Mouse (Mus musculus) erythroblast, embryonic 14.5 days (primary cell): ENCODE measurements around the gene Fam178b.

ENCODE experiments used
- GATA1 ChIP-seq: IDR thresholded peaks from 2 replicates; pipeline ENCODE4 v1.6.1; 2012; ENCODE audit warnings: low read length, inconsistent platforms, mixed read lengths
- TAL1 ChIP-seq: IDR thresholded peaks from 3 replicates; pipeline ENCODE4 v1.6.1; 2012; ENCODE audit warnings: low read length, inconsistent platforms, mixed read lengths

DNA sequence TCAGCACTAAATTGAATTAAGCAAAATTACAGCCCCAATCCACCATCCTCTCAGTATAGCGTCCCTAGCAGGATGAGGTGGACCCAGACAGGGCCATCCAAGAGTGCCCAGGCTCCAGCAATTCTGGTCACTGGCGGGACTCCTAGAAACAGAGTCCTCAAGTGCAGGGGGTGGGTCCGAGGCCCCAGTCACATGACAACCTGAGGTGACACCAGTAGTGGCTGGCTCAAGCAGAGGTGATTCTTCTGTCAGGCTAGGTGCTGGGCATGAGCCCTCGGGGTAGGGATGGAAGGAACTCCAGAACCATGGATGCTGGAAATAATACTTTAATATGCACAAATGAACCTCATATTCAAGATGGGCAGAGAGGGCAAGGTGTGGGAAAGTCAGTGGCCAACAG, 120.6 kb downstream of the Fam178b start:
- no peak for TF ChIP-seq TAL1
- no peak for TF ChIP-seq GATA1
